Mouse (Mus musculus) hindbrain, embryonic 12.5 days (tissue): ENCODE measurements around the gene Dip2b. TPM values are rescaled to one million over a fixed set of nuclear protein-coding genes. Genes with fewer than 3 reads are reported as not detected.

Experiments used
- ATAC-seq: fragments of 200-750 bp; cut with Nextera tagmentation; 2 replicates; pipeline ENCODE4 v1.8.0; 2017; ENCODE audit warnings: moderate TSS enrichment; ENCODE audit not compliant: low FRiP score
- H3K27ac ChIP-seq: fragments of 300-500 bp; sonication (generic); 2 replicates; pipeline ENCODE4 v1.5.1; 2016; ENCODE audit warnings: mild to moderate bottlenecking
- H3K27me3 ChIP-seq: fragments of 300-500 bp; sonication (generic); 2 replicates; pipeline ENCODE4 v1.6.1; 2016; ENCODE audit warnings: mild to moderate bottlenecking
- H3K36me3 ChIP-seq: fragments of 300-500 bp; sonication (generic); 2 replicates; pipeline ENCODE4 v1.6.1; 2016; ENCODE audit warnings: mild to moderate bottlenecking
- H3K4me1 ChIP-seq: fragments of 300-500 bp; sonication (generic); 2 replicates; pipeline ENCODE4 v1.6.1; 2016
- H3K4me2 ChIP-seq: fragments of 300-500 bp; sonication (generic); replicated peaks from 2 replicates; pipeline ENCODE4 v1.6.1; 2016; ENCODE audit warnings: mild to moderate bottlenecking
- H3K4me3 ChIP-seq: fragments of 300-500 bp; sonication (generic); 2 replicates; pipeline ENCODE4 v1.5.1; 2016; ENCODE audit warnings: mild to moderate bottlenecking
- H3K9ac ChIP-seq: fragments of 300-500 bp; sonication (generic); 2 replicates; pipeline ENCODE4 v1.6.1; 2016; ENCODE audit warnings: mild to moderate bottlenecking, moderate library complexity
- H3K9me3 ChIP-seq: fragments of 300-500 bp; sonication (generic); replicated peaks from 2 replicates; pipeline ENCODE4 v1.6.1; 2016; ENCODE audit warnings: mild to moderate bottlenecking
- WGBS: fragments of 180-500 bp; shearing (Covaris S2); methylation state at CpG from one replicate; pipeline ENCODE4 v1.1.7; 2016; 5-methylcytosine and 5-hydroxymethylcytosine counted together
- polyA plus RNA-seq: library from polyadenylated mRNA; unstranded; fragments of >200 nt; fragmentation: Nextera tagmentation; extraction: Ambion mirVana; gene quantifications from 2 replicates; pipeline ENCODE4 v1.2.1, GENCODE M21; 2016

Gene Dip2b
- polyA plus RNA-seq, 1 experiment from 2014 or later: 27.5 TPM

- Histone ChIP-seq H3K27ac (0 out of 2 replicates have a peak overlapping the region, but pooled peaks have one; percentile 7), H3K4me3 (no peak overlapping the region), H3K36me3 (no peaks in the 10 kb centered on the region), H3K9me3 (no peaks in the 10 kb centered on the region), H3K9ac (no peak overlapping the region), H3K4me2 (no peak overlapping the region), H3K4me1 (peaks cover 39% of the 10 kb centered on the region), H3K27me3 (no peaks in the 10 kb centered on the region)
- 17% methylated on average over 8 of the region's 8 CpGs for WGBS
- no peak for ATAC-seq
These were observed 36.3 kb downstream of the Dip2b start for GRCm38 (mm10) chr15:100074754-100075153.

- H3K36me3 ChIP-seq: no peaks in the 10 kb centered on the region
- no peaks in the 10 kb centered on the region for H3K9me3 ChIP-seq
- 81% methylated on average over 4 of the region's 4 CpGs for WGBS
- H3K27me3 ChIP-seq: no peaks in the 10 kb centered on the region
- H3K9ac ChIP-seq: no peak overlapping the region
- peaks cover 45% of the 10 kb centered on the region for H3K4me1 ChIP-seq
- no peak overlapping the region for H3K27ac ChIP-seq
- no peak for ATAC-seq
- no peak overlapping the region for H3K4me2 ChIP-seq
- H3K4me3 ChIP-seq: no peak overlapping the region
These were observed 37.9 kb downstream of the Dip2b start for GRCm38 (mm10) chr15:100076362-100076761.

GRCm38 (mm10) chr15:100080833-100081477 lies 42.5 kb downstream of the Dip2b start:
- no peaks in the 10 kb centered on the region for H3K36me3 ChIP-seq
- no peaks in the 10 kb centered on the region for H3K9me3 ChIP-seq
- 32% methylated on average over 1 of the region's 1 CpGs for WGBS
- peaks cover 25% of the 10 kb centered on the region for H3K4me1 ChIP-seq
- no peak overlapping the region for H3K27ac ChIP-seq
- no peak for ATAC-seq
- no peak overlapping the region for H3K4me2 ChIP-seq
- H3K9ac ChIP-seq: no peak overlapping the region
- no peak overlapping the region for H3K4me3 ChIP-seq
- H3K27me3 ChIP-seq: no peaks in the 10 kb centered on the region

GRCm38 (mm10) chr15:100081478-100081998 lies 43.1 kb downstream of the Dip2b start:
- no peaks in the 10 kb centered on the region for H3K9me3 ChIP-seq
- H3K4me1 ChIP-seq: peaks cover 19% of the 10 kb centered on the region
- H3K27me3 ChIP-seq: no peaks in the 10 kb centered on the region
- 0 out of 2 replicates have a peak, but pooled peaks have one; percentile 22 for ATAC-seq
- no peak overlapping the region for H3K4me3 ChIP-seq
- no peak overlapping the region for H3K9ac ChIP-seq
- peak overlapping the region; percentile 40; the same call in 1 of the 2 replicates for H3K27ac ChIP-seq
- 64% methylated on average over 6 of the region's 6 CpGs for WGBS
- H3K36me3 ChIP-seq: no peaks in the 10 kb centered on the region
- no peak overlapping the region for H3K4me2 ChIP-seq

GRCm38 (mm10) chr15:100082052-100082451 lies 43.6 kb downstream of the Dip2b start:
- Histone ChIP-seq H3K9me3 (no peaks in the 10 kb centered on the region), H3K4me1 (peaks cover 16% of the 10 kb centered on the region), H3K27me3 (no peaks in the 10 kb centered on the region), H3K4me3 (no peak overlapping the region), H3K36me3 (no peaks in the 10 kb centered on the region), H3K9ac (no peak overlapping the region), H3K27ac (peak overlapping the region; percentile 40; the same call in 1 of the 2 replicates), H3K4me2 (no peak overlapping the region)
- ATAC-seq: no peak
- 64% methylated on average over 8 of the region's 8 CpGs for WGBS

GRCm38 (mm10) chr15:100082733-100083132 lies 44.3 kb downstream of the Dip2b start:
- H3K4me1 ChIP-seq: peaks cover 16% of the 10 kb centered on the region
- H3K36me3 ChIP-seq: no peaks in the 10 kb centered on the region
- H3K27ac ChIP-seq: no peak overlapping the region
- no peak overlapping the region for H3K4me2 ChIP-seq
- no peaks in the 10 kb centered on the region for H3K27me3 ChIP-seq
- no peak for ATAC-seq
- no peak overlapping the region for H3K4me3 ChIP-seq
- H3K9ac ChIP-seq: no peak overlapping the region
- 95% methylated on average over 5 of the region's 5 CpGs for WGBS
- H3K9me3 ChIP-seq: no peaks in the 10 kb centered on the region

- Histone ChIP-seq H3K9me3 (no peaks in the 10 kb centered on the region), H3K4me3 (no peak overlapping the region), H3K9ac (no peak overlapping the region), H3K36me3 (no peaks in the 10 kb centered on the region), H3K27me3 (no peaks in the 10 kb centered on the region), H3K4me1 (peaks cover 16% of the 10 kb centered on the region), H3K27ac (no peak overlapping the region), H3K4me2 (no peak overlapping the region)
- WGBS: 78% methylated on average over 6 of the region's 6 CpGs
- no peak for ATAC-seq
These were observed 45.4 kb downstream of the Dip2b start for GRCm38 (mm10) chr15:100083882-100084281.

GRCm38 (mm10) chr15:100084882-100085281 lies 46.4 kb downstream of the Dip2b start:
- no peaks in the 10 kb centered on the region for H3K27me3 ChIP-seq
- no peaks in the 10 kb centered on the region for H3K36me3 ChIP-seq
- H3K4me1 ChIP-seq: peaks cover 22% of the 10 kb centered on the region
- no peak overlapping the region for H3K9ac ChIP-seq
- H3K4me2 ChIP-seq: no peak overlapping the region
- 83% methylated on average over 4 of the region's 4 CpGs for WGBS
- no peaks in the 10 kb centered on the region for H3K9me3 ChIP-seq
- no peak overlapping the region for H3K4me3 ChIP-seq
- ATAC-seq: no peak
- no peak overlapping the region for H3K27ac ChIP-seq

GRCm38 (mm10) chr15:100088021-100088420 lies 49.6 kb downstream of the Dip2b start:
- no peak overlapping the region for H3K27ac ChIP-seq
- H3K4me3 ChIP-seq: no peak overlapping the region
- no peaks in the 10 kb centered on the region for H3K36me3 ChIP-seq
- H3K27me3 ChIP-seq: no peaks in the 10 kb centered on the region
- 83% methylated on average over 7 of the region's 7 CpGs for WGBS
- ATAC-seq: no peak
- H3K4me2 ChIP-seq: no peak overlapping the region
- H3K4me1 ChIP-seq: peaks cover 26% of the 10 kb centered on the region
- no peak overlapping the region for H3K9ac ChIP-seq
- no peaks in the 10 kb centered on the region for H3K9me3 ChIP-seq

- no peak overlapping the region for H3K9ac ChIP-seq
- peak overlapping the region; percentile 56; the same call in 1 of the 2 replicates for H3K27ac ChIP-seq
- no peaks in the 10 kb centered on the region; the same call in 1 of the 2 replicates for H3K9me3 ChIP-seq
- H3K36me3 ChIP-seq: no peaks in the 10 kb centered on the region
- H3K4me1 ChIP-seq: peaks cover 29% of the 10 kb centered on the region
- H3K4me3 ChIP-seq: no peak overlapping the region
- H3K27me3 ChIP-seq: no peaks in the 10 kb centered on the region
- peak; percentile 72; the same call in 1 of the 2 replicates for ATAC-seq
- 32% methylated on average over 8 of the region's 8 CpGs for WGBS
- no peak overlapping the region for H3K4me2 ChIP-seq
These were observed 51.2 kb downstream of the Dip2b start for GRCm38 (mm10) chr15:100089645-100090053.

- peak overlapping the region; percentile 9 for H3K27ac ChIP-seq
- no peak overlapping the region for H3K4me3 ChIP-seq
- no peaks in the 10 kb centered on the region; the same call in 1 of the 2 replicates for H3K9me3 ChIP-seq
- H3K4me2 ChIP-seq: no peak overlapping the region
- 72% methylated on average over 8 of the region's 8 CpGs for WGBS
- H3K36me3 ChIP-seq: no peaks in the 10 kb centered on the region
- H3K9ac ChIP-seq: no peak overlapping the region
- no peak for ATAC-seq
- H3K4me1 ChIP-seq: peaks cover 31% of the 10 kb centered on the region
- H3K27me3 ChIP-seq: no peaks in the 10 kb centered on the region
These were observed 53.4 kb downstream of the Dip2b start for GRCm38 (mm10) chr15:100091818-100092217.

- Histone ChIP-seq H3K4me2 (no peak overlapping the region), H3K9ac (peak overlapping the region; percentile 24; the same call in 1 of the 2 replicates), H3K27ac (peak overlapping the region; percentile 9), H3K4me3 (no peak overlapping the region), H3K4me1 (peaks cover 31% of the 10 kb centered on the region), H3K27me3 (no peaks in the 10 kb centered on the region), H3K36me3 (no peaks in the 10 kb centered on the region), H3K9me3 (no peaks in the 10 kb centered on the region; the same call in 1 of the 2 replicates)
- ATAC-seq: no peak
- WGBS: 43% methylated on average over 16 of the region's 16 CpGs
These were observed 53.8 kb downstream of the Dip2b start for GRCm38 (mm10) chr15:100092258-100092657.
